Mouse (Mus musculus) CH12.LX (cell line): Measurements from ENCODE around the gene Tmem147.

Experiments
- CTCF ChIP-seq, 2 experiments: IDR thresholded peaks in 1 of 2; conservative IDR thresholded peaks in 1 of 2; 2 replicates each; pipeline ENCODE4 v1.5.1; 2011 to 2012; ENCODE audit warnings: low read depth in 2 of 2, low read length in 2 of 2, improper control_type of control experiment in 1 of 2, inconsistent platforms in 1 of 2, mild to moderate bottlenecking in 1 of 2, moderate library complexity in 1 of 2
- E2F4 ChIP-seq: IDR thresholded peaks from 2 replicates; pipeline ENCODE4 v1.6.1; 2011; ENCODE audit warnings: low read depth, low read length, improper control_type of control experiment; ENCODE audit not compliant: insufficient replicate concordance
- EP300 ChIP-seq: IDR thresholded peaks from 2 replicates; pipeline ENCODE4 v1.6.1; 2011; ENCODE audit warnings: low read length, improper control_type of control experiment
- GABPA ChIP-seq: IDR thresholded peaks from 2 replicates; pipeline ENCODE4 v1.6.1; 2012; ENCODE audit warnings: low read depth, low read length, improper control_type of control experiment, inconsistent platforms; ENCODE audit not compliant: insufficient replicate concordance
- KAT2A ChIP-seq: IDR thresholded peaks from 2 replicates; pipeline ENCODE4 v1.6.1; 2012; ENCODE audit warnings: low read length, improper control_type of control experiment, inconsistent platforms; ENCODE audit not compliant: insufficient replicate concordance
- MAX ChIP-seq: IDR thresholded peaks from 2 replicates; pipeline ENCODE4 v1.6.1; 2011; ENCODE audit warnings: low read length, improper control_type of control experiment
- MEF2A ChIP-seq: IDR thresholded peaks from 2 replicates; pipeline ENCODE4 v1.6.1; 2014; ENCODE audit warnings: low read depth, mild to moderate bottlenecking, inconsistent platforms, low read length, improper control_type of control experiment, borderline replicate concordance
- POLR2AphosphoS2 ChIP-seq: IDR thresholded peaks from 2 replicates; pipeline ENCODE4 v1.6.1; 2011; ENCODE audit warnings: low read depth, low read length, improper control_type of control experiment
- RAD21 ChIP-seq: IDR thresholded peaks from 2 replicates; pipeline ENCODE4 v1.6.1; 2011; ENCODE audit warnings: low read depth, mild to moderate bottlenecking, low read length, improper control_type of control experiment, moderate library complexity
- USF1 ChIP-seq: IDR thresholded peaks from 2 replicates; pipeline ENCODE4 v1.6.1; 2014; ENCODE audit warnings: low read depth, mild to moderate bottlenecking, inconsistent platforms, low read length, improper control_type of control experiment
- ZKSCAN1 ChIP-seq: IDR thresholded peaks from 2 replicates; pipeline ENCODE4 v1.6.1; 2012; ENCODE audit warnings: low read depth, inconsistent platforms, low read length, improper control_type of control experiment, borderline replicate concordance
- ZMIZ1 ChIP-seq: IDR thresholded peaks from 2 replicates; pipeline ENCODE4 v1.6.1; 2012; ENCODE audit warnings: low read depth, mild to moderate bottlenecking, inconsistent platforms, low read length, improper control_type of control experiment
- ZNF384 ChIP-seq: IDR thresholded peaks from 2 replicates; pipeline ENCODE4 v1.6.1; 2012; ENCODE audit warnings: low read depth, low read length, improper control_type of control experiment, inconsistent platforms

- TF ChIP-seq GABPA: no peak
- TF ChIP-seq CTCF (conservative IDR thresholded peaks at IDR 0.05 in 1 of 2, IDR thresholded peaks at IDR 0.05 in 1 of 2; ENCODE audit: low read depth in 2 of 2, low read length in 2 of 2): no peak
- TF ChIP-seq EP300: no peak
- no peak for TF ChIP-seq ZNF384
- no peak for TF ChIP-seq ZKSCAN1
- no peak for TF ChIP-seq E2F4
- no peak for TF ChIP-seq POLR2AphosphoS2
- TF ChIP-seq USF1: no peak
- no peak for TF ChIP-seq ZMIZ1
- TF ChIP-seq MAX: no peak
- no peak for TF ChIP-seq RAD21
- no peak for TF ChIP-seq MEF2A
- no peak for TF ChIP-seq KAT2A
These were observed 48.6 kb upstream of the Tmem147 start for GRCm38 (mm10) chr7:30777911-30778310.
